Mouse (Mus musculus): ENCODE data around the gene Itgbl1.

DNA sequence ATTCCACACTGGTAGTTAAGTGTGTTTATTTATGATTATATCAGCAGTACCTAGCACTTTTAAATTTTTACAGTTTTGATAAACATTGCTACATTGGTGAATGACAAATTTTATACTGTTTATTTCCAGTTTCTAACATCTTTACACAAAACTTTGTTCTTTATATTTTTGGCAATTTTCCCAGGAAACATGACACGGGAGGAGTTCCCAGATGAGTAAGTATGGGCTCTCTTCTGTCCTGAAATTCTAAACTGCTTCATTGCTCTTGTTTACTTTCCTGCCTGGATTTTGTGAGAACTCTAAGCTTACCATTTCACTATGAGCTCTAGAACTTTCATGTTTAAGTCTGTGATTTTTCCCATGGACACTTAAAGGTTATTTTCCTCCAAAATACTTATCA lies 82.3 kb downstream of the Itgbl1 start:
- no peak for TF ChIP-seq CTCF (IDR thresholded peaks at IDR 0.05; ENCODE audit: control insufficient read depth, insufficient read depth, insufficient read length)
- TF ChIP-seq MAX (IDR thresholded peaks at IDR 0.05), result no peak
- no peak for TF ChIP-seq MYOD1 (IDR thresholded peaks at IDR 0.05; ENCODE audit: control insufficient read depth, insufficient read length, low read depth)
- TF ChIP-seq MYOG (IDR thresholded peaks at IDR 0.05; ENCODE audit: control insufficient read depth, extremely low read depth, insufficient read length), result no peak

All from C2C12 (cell line).